In genomic region chr1:125574219-125574618, GRCm38 (mm10) we compare ENCODE assay signal across 8 mouse cellular contexts. TPM values are rescaled to one million over a fixed set of nuclear protein-coding genes. Genes with fewer than 3 reads are reported as not detected.
A peak's percentile ranks its signal among the peaks of the same experiment; 100 is the strongest.
DNase-seq lines count a peak whose midpoint lies in the region; ATAC-seq lines count a peak whose summit lies in the region.

No protein-coding gene starts in this region.

- intact Hi-C loops in heart, postnatal 25 days (cut with DNase I), result loop anchor here (2.0 kb wide), 1 partner anchor 203 kb away; no protein-coding TSS in a partner anchor

- ATAC-seq in granulocyte monocyte progenitor cell, adult 5-6 weeks (replicated peaks; ENCODE audit: poor library complexity, severe bottlenecking), result 0 out of 2 replicates have a peak, but pooled peaks have one; percentile 38

- peak; percentile 82 for DNase-seq in heart, adult 11 months
- DNase-seq in heart, postnatal 25 days (ENCODE audit: low spot score), result no peak
- DNase-seq in testis, postnatal 10 days (ENCODE audit: low spot score), result peak; percentile 48
- no peak for DNase-seq in testis, postnatal 14 days (ENCODE audit: low spot score)
- DNase-seq in thymus, postnatal 36 days, result peak; percentile 14 to 16
- no peak for DNase-seq in right cerebral cortex, postnatal 25 days
- DNase-seq in cerebellum, postnatal 36 days, result no peak

RNA-seq across cellular contexts. Expression of gene Slc35f5, which starts 13.8 kb away (rescaled TPM):
- total RNA-seq in heart, postnatal 25 days (2021), result 100 to 1,000 TPM; 119 to 131 TPM
- total RNA-seq in granulocyte monocyte progenitor cell, adult 5-6 weeks (2014; fragmentation: Nextera tagmentation), result 7.8 and 17.7 TPM in 2 replicates
- total RNA-seq in granulocyte monocyte progenitor cell, adult 5-6 weeks (2017), result 7.4 and 9.4 TPM in 2 replicates

Comparison
In these comparisons a context has a peak if more than half of its experiments do, and no peak if none do; other contexts are left out.
1. DNase-seq: peak in heart, adult 11 months (single experiment), testis, postnatal 10 days (single experiment) and thymus, postnatal 36 days (2 of 2); none in heart, postnatal 25 days (single experiment), testis, postnatal 14 days (single experiment), right cerebral cortex, postnatal 25 days (single experiment) and cerebellum, postnatal 36 days (0 of 2).
2. RNA of gene Slc35f5, which starts 13.8 kb away (total RNA-seq): 119 to 131 TPM in heart, postnatal 25 days; 7.4 to 17.7 TPM in granulocyte monocyte progenitor cell, adult 5-6 weeks; every median in the first group is over 4 times any median in the second.